In the genomic region with DNA sequence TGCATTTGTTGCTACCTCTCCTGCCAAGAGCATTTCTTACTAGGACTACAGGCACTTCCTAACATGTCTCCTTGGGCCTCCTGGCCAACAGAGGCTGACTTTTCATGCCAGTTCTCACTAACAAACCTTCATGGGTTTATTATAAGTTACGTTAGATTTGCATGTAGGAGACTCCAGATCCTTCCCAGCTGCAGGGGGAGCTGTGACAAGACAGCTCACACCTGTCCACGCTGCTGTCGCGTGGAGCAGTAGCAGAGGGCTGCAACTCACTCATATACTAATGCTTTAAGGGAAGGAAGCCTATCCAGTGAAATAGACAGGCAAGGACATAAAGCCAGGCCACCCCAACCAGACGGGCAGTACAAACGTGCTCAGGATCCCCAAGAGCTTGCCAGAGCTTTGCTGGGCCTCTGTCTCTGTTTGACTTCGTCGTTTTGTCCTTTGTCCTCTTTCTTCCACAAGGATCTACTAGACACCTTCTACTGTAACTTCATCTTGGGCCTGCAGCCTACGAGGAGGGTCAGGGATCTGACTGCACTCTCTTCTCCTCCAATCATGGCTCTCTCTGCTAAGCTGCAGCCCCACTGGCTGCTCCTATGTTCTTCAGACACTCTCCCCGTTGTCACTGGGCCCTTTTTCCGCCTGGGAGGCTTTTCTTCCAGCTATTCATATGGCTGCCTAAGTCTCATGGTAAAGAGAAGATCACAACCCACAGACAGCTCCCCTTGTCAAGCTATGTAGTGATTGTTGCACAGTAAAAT, we compare ENCODE assay signal across 15 mouse cellular contexts. TPM values are rescaled to one million over a fixed set of nuclear protein-coding genes. Genes with fewer than 3 reads are reported as not detected.
A peak's percentile ranks its signal among the peaks of the same experiment; 100 is the strongest.
DNase-seq lines count a peak whose midpoint lies in the region; ATAC-seq and TF ChIP-seq lines count a peak whose summit lies in the region.
"Had no signal": no experiment of that assay in that cellular context is flagged by ENCODE, and none has a peak within 500 bp of the region (broad histone marks: within the 10 kb centered on the region; RNA-seq: fewer than 3 reads in every experiment).

No protein-coding gene starts in this region.

- no peak overlapping the region for H3K4me2 ChIP-seq in intestine, postnatal 0 days (replicated peaks; ENCODE audit: low read depth)
- no peak overlapping the region for H3K4me2 ChIP-seq in intestine, embryonic 15.5 days (replicated peaks)
- no peak overlapping the region for H3K4me2 ChIP-seq in hindbrain, embryonic 14.5 days (replicated peaks)
- H3K4me2 ChIP-seq: embryonic facial prominence, embryonic 12.5 days had no signal

- no peak overlapping the region for H3K4me3 ChIP-seq in intestine, postnatal 0 days (ENCODE audit: low read depth, low read length)
- no peak overlapping the region for H3K4me3 ChIP-seq in intestine, embryonic 15.5 days (replicated peaks)
- H3K4me3 ChIP-seq in embryonic facial prominence, embryonic 10.5 days: no peak overlapping the region
- H3K4me3 ChIP-seq in hindbrain, embryonic 14.5 days (replicated peaks; ENCODE audit: low read length): no peak overlapping the region
- H3K4me3 ChIP-seq: embryonic facial prominence, embryonic 12.5 days had no signal

- no peak for DNase-seq in embryonic facial prominence, embryonic 10.5 days (ENCODE audit: low spot score)
- DNase-seq in hindbrain, embryonic 14.5 days (ENCODE audit: low spot score): no peak
- peak; percentile 29 for DNase-seq in lung, postnatal 36 days
- DNase-seq in yolk sac, embryonic 10.5 days (ENCODE audit: low spot score): no peak
- DNase-seq in left cerebral cortex, adult 9 months (ENCODE audit: low spot score in 2 of 2): no peak
- DNase-seq: adrenal gland, postnatal 36 days; B cell, adult 2 months; cerebellum, adult 2 months; gastrocnemius, postnatal 14 days; left cerebral cortex, postnatal 4 days; thymus, postnatal 36 days had no signal

- H3K27me3 ChIP-seq in intestine, postnatal 0 days (replicated peaks; ENCODE audit: control insufficient read depth, insufficient read depth, low read length): no peaks in the 10 kb centered on the region
- H3K27me3 ChIP-seq in intestine, embryonic 15.5 days (replicated peaks): no peaks in the 10 kb centered on the region
- no peaks in the 10 kb centered on the region for H3K27me3 ChIP-seq in embryonic facial prominence, embryonic 10.5 days (replicated peaks; ENCODE audit: low read depth, poor library complexity, severe bottlenecking)
- H3K27me3 ChIP-seq in hindbrain, embryonic 14.5 days (ENCODE audit: control insufficient read depth, insufficient read depth, low read length): no peaks in the 10 kb centered on the region
- H3K27me3 ChIP-seq: embryonic facial prominence, embryonic 12.5 days; Patski had no signal

- TF ChIP-seq CTCF in intestine, postnatal 0 days (IDR thresholded peaks at IDR 0.05; ENCODE audit: low read depth): 0 out of 2 replicates have a peak, but pooled peaks have one; percentile 12

- no peak overlapping the region for H3K27ac ChIP-seq in intestine, postnatal 0 days (ENCODE audit: low read depth, low read length)
- H3K27ac ChIP-seq in intestine, embryonic 15.5 days: no peak overlapping the region
- H3K27ac ChIP-seq in embryonic facial prominence, embryonic 10.5 days (replicated peaks): 0 out of 2 replicates have a peak overlapping the region, but pooled peaks have one; percentile 7
- H3K27ac ChIP-seq in hindbrain, embryonic 14.5 days: no peak overlapping the region
- H3K27ac ChIP-seq: embryonic facial prominence, embryonic 12.5 days had no signal

- no peaks in the 10 kb centered on the region for H3K4me1 ChIP-seq in intestine, postnatal 0 days (replicated peaks; ENCODE audit: control insufficient read depth, insufficient read depth, low read length)
- peaks cover 7% of the 10 kb centered on the region; the same call in 1 of the 2 replicates for H3K4me1 ChIP-seq in intestine, embryonic 15.5 days (replicated peaks)
- peaks cover 28% of the 10 kb centered on the region for H3K4me1 ChIP-seq in embryonic facial prominence, embryonic 10.5 days
- peaks cover 25% of the 10 kb centered on the region for H3K4me1 ChIP-seq in hindbrain, embryonic 14.5 days (replicated peaks; ENCODE audit: control insufficient read depth, insufficient read depth, low read length)

- WGBS in intestine, postnatal 0 days: 74% methylated on average over 11 of the region's 11 CpGs
- 69% methylated on average over 11 of the region's 11 CpGs for WGBS in intestine, embryonic 15.5 days
- WGBS in embryonic facial prominence, embryonic 10.5 days: 83% methylated on average over 11 of the region's 11 CpGs
- 54% methylated on average over 11 of the region's 11 CpGs for WGBS in hindbrain, embryonic 14.5 days

- no peaks in the 10 kb centered on the region for H3K9me3 ChIP-seq in intestine, postnatal 0 days (ENCODE audit: control insufficient read depth)
- no peaks in the 10 kb centered on the region for H3K9me3 ChIP-seq in intestine, embryonic 15.5 days
- no peaks in the 10 kb centered on the region for H3K9me3 ChIP-seq in embryonic facial prominence, embryonic 10.5 days
- H3K9me3 ChIP-seq in hindbrain, embryonic 14.5 days (ENCODE audit: control insufficient read depth, low read length): no peaks in the 10 kb centered on the region
- H3K9me3 ChIP-seq: embryonic facial prominence, embryonic 12.5 days had no signal

- no peaks in the 10 kb centered on the region for H3K36me3 ChIP-seq in intestine, postnatal 0 days (ENCODE audit: control insufficient read depth, insufficient read depth)
- H3K36me3 ChIP-seq in intestine, embryonic 15.5 days: no peaks in the 10 kb centered on the region
- H3K36me3 ChIP-seq in embryonic facial prominence, embryonic 10.5 days (replicated peaks): no peaks in the 10 kb centered on the region
- no peaks in the 10 kb centered on the region for H3K36me3 ChIP-seq in hindbrain, embryonic 14.5 days (replicated peaks; ENCODE audit: control insufficient read depth, insufficient read depth)
- H3K36me3 ChIP-seq: embryonic facial prominence, embryonic 12.5 days had no signal

- no peak overlapping the region for H3K9ac ChIP-seq in intestine, postnatal 0 days (ENCODE audit: low read depth, low read length)
- no peak overlapping the region for H3K9ac ChIP-seq in intestine, embryonic 15.5 days
- H3K9ac ChIP-seq in hindbrain, embryonic 14.5 days: no peak overlapping the region
- H3K9ac ChIP-seq: embryonic facial prominence, embryonic 12.5 days had no signal

- no peak for ATAC-seq in intestine, postnatal 0 days
- no peak for ATAC-seq in intestine, embryonic 15.5 days
- ATAC-seq in hindbrain, embryonic 14.5 days (ENCODE audit: low FRiP score): 0 out of 2 replicates have a peak, but pooled peaks have one; percentile 37
- ATAC-seq: Patski had no signal

RNA-seq across cellular contexts. Expression of gene Smim15, which starts 19.3 kb away (rescaled TPM):
- 32.6 and 33.7 TPM in 2 replicates for polyA plus RNA-seq in intestine, postnatal 0 days (2015; fragmentation: Nextera tagmentation; extraction: Ambion mirVana)
- 48.4 and 53.2 TPM in 2 replicates for polyA plus RNA-seq in intestine, embryonic 15.5 days (2015; fragmentation: Nextera tagmentation; extraction: Ambion mirVana)
- 51.6 and 55.2 TPM in 2 replicates for polyA plus RNA-seq in embryonic facial prominence, embryonic 10.5 days (2016; fragmentation: Nextera tagmentation; extraction: Ambion mirVana)
- polyA plus RNA-seq in hindbrain, embryonic 14.5 days (2014; fragmentation: Nextera tagmentation; extraction: Ambion mirVana): 33.6 and 40.2 TPM in 2 replicates
